In the genomic region with DNA sequence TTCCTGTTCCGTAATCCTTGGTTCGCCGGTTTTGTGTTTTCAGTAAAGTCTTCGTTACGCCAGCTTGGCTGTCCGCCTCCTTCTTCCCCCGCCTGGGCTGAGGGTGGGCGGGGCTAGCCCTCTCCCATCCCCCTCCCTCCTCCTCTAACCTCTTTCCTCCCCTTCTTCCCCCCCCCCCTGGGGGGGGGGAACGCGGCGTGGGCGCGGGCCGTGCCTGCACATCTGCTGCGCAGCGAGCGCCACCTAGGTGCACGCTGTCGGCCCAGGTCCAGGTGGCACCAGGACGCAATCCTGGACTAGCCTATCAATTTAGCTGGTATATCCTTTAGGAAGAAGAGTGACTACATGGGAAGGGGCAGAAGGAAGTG, we compare ENCODE assay signal across 8 mouse cellular contexts. TPM values are rescaled to one million over a fixed set of nuclear protein-coding genes. Genes with fewer than 3 reads are reported as not detected.
DNase-seq lines count a peak whose midpoint lies in the region; ATAC-seq lines count a peak whose summit lies in the region.

No protein-coding gene starts in this region.

- H3K36me3 ChIP-seq in forebrain, embryonic 10.5 days (replicated peaks) = peaks cover 28% of the 10 kb centered on the region
- no peaks in the 10 kb centered on the region; the same call in 1 of the 2 replicates for H3K36me3 ChIP-seq in heart, embryonic 15.5 days
- no peaks in the 10 kb centered on the region for H3K36me3 ChIP-seq in liver, embryonic 13.5 days
- peaks cover 7% of the 10 kb centered on the region; the same call in 1 of the 2 replicates for H3K36me3 ChIP-seq in stomach, embryonic 15.5 days

- H3K4me3 ChIP-seq in forebrain, embryonic 10.5 days = peak overlapping the region; percentile 97
- H3K4me3 ChIP-seq in heart, embryonic 15.5 days = peak overlapping the region; percentile 87
- H3K4me3 ChIP-seq in liver, embryonic 13.5 days (replicated peaks) = peak overlapping the region; percentile 93
- H3K4me3 ChIP-seq in stomach, embryonic 15.5 days (replicated peaks) = peak overlapping the region; percentile 96

- WGBS in forebrain, embryonic 10.5 days = 0% methylated on average over 20 of the region's 20 CpGs
- WGBS in heart, embryonic 15.5 days = under 1% methylated on average over 19 of the region's 20 CpGs
- WGBS in liver, embryonic 13.5 days (ENCODE audit: insufficient replicate concordance) = under 1% methylated on average over 20 of the region's 20 CpGs
- WGBS in stomach, embryonic 15.5 days = 0% methylated on average over 18 of the region's 20 CpGs

- peak overlapping the region; percentile 96 for H3K9ac ChIP-seq in heart, embryonic 15.5 days
- peak overlapping the region; percentile 99 for H3K9ac ChIP-seq in liver, embryonic 13.5 days
- H3K9ac ChIP-seq in stomach, embryonic 15.5 days = no peak overlapping the region; the same call in 1 of the 2 replicates

- peak overlapping the region; percentile 77 for H3K4me2 ChIP-seq in heart, embryonic 15.5 days
- peak overlapping the region; percentile 98 for H3K4me2 ChIP-seq in liver, embryonic 13.5 days
- peak overlapping the region; percentile 55 for H3K4me2 ChIP-seq in stomach, embryonic 15.5 days

- DNase-seq in CD4-positive helper T cell, adult 2 months (ENCODE audit: low read depth, low spot score) = peak; percentile 97
- DNase-seq in brain, embryonic 18.5 days (ENCODE audit: low read depth, low spot score) = peak; percentile 82
- DNase-seq in forebrain, embryonic 10.5 days (ENCODE audit: extremely low spot score, low spot score) = peak; percentile 89
- DNase-seq in kidney, postnatal 14 days = peak; percentile 96
- DNase-seq in liver, embryonic 13.5 days = peak; percentile 80
- peak; percentile 93 for DNase-seq in neural tube, embryonic 10.5 days (ENCODE audit: extremely low spot score, low spot score)

- H3K4me1 ChIP-seq in forebrain, embryonic 10.5 days = peaks cover 65% of the 10 kb centered on the region
- peaks cover 52% of the 10 kb centered on the region for H3K4me1 ChIP-seq in heart, embryonic 15.5 days (replicated peaks)
- peaks cover 50% of the 10 kb centered on the region for H3K4me1 ChIP-seq in liver, embryonic 13.5 days (replicated peaks)
- H3K4me1 ChIP-seq in stomach, embryonic 15.5 days = peaks cover 34% of the 10 kb centered on the region

- peak overlapping the region; percentile 99 for H3K27ac ChIP-seq in forebrain, embryonic 10.5 days
- H3K27ac ChIP-seq in heart, embryonic 15.5 days = peak overlapping the region; percentile 98
- peak overlapping the region; percentile 97 for H3K27ac ChIP-seq in liver, embryonic 13.5 days
- peak overlapping the region; percentile 99 for H3K27ac ChIP-seq in stomach, embryonic 15.5 days

- no peaks in the 10 kb centered on the region for H3K9me3 ChIP-seq in forebrain, embryonic 10.5 days
- no peaks in the 10 kb centered on the region for H3K9me3 ChIP-seq in heart, embryonic 15.5 days (replicated peaks)
- no peaks in the 10 kb centered on the region for H3K9me3 ChIP-seq in liver, embryonic 13.5 days (replicated peaks)
- no peaks in the 10 kb centered on the region for H3K9me3 ChIP-seq in stomach, embryonic 15.5 days

- no peak for ATAC-seq in heart, embryonic 15.5 days (replicated peaks; ENCODE audit: insufficient number of reproducible peaks, insufficient read depth, low FRiP score, low read depth)
- peak; percentile 7; the same call in 1 of the 2 replicates for ATAC-seq in liver, embryonic 13.5 days (ENCODE audit: low read depth)
- ATAC-seq in stomach, embryonic 15.5 days (ENCODE audit: insufficient read depth, low FRiP score, low read depth) = 0 out of 2 replicates have a peak, but pooled peaks have one; percentile 4

- H3K27me3 ChIP-seq in forebrain, embryonic 10.5 days (ENCODE audit: poor library complexity, severe bottlenecking) = peaks cover 4% of the 10 kb centered on the region
- H3K27me3 ChIP-seq in heart, embryonic 15.5 days = no peaks in the 10 kb centered on the region
- H3K27me3 ChIP-seq in liver, embryonic 13.5 days = no peaks in the 10 kb centered on the region
- no peaks in the 10 kb centered on the region for H3K27me3 ChIP-seq in stomach, embryonic 15.5 days (replicated peaks)

RNA-seq across cellular contexts. Expression of gene Jund, which starts 1.8 kb away (rescaled TPM):
- 49.6 and 50.9 TPM in 2 replicates for polyA plus RNA-seq in forebrain, embryonic 10.5 days (2016; fragmentation: Nextera tagmentation; extraction: Ambion mirVana)
- 79.8 and 89.0 TPM in 2 replicates for polyA plus RNA-seq in heart, embryonic 15.5 days (2015; fragmentation: Nextera tagmentation; extraction: Ambion mirVana)
- 17.9 and 22.0 TPM in 2 replicates for polyA plus RNA-seq in liver, embryonic 13.5 days (2015; fragmentation: Nextera tagmentation; extraction: Ambion mirVana)
- polyA plus RNA-seq in stomach, embryonic 15.5 days (2015; fragmentation: Nextera tagmentation; extraction: Ambion mirVana) = 84.4 and 84.6 TPM in 2 replicates

RNA-seq across cellular contexts. Expression of gene Iqcn, which starts 2.7 kb away (rescaled TPM):
- polyA plus RNA-seq in forebrain, embryonic 10.5 days (2016; fragmentation: Nextera tagmentation; extraction: Ambion mirVana) = 0.02 TPM in 1 of 2 replicates, not detected in the other
- polyA plus RNA-seq in heart, embryonic 15.5 days (2015; fragmentation: Nextera tagmentation; extraction: Ambion mirVana) = 0.04 TPM in 2 replicates
- polyA plus RNA-seq in liver, embryonic 13.5 days (2015; fragmentation: Nextera tagmentation; extraction: Ambion mirVana) = not detected in 2 replicates
- polyA plus RNA-seq in stomach, embryonic 15.5 days (2015; fragmentation: Nextera tagmentation; extraction: Ambion mirVana) = 0.04 TPM in 1 of 2 replicates, not detected in the other

RNA-seq across cellular contexts. Expression of gene Gm3336, which starts 17.8 kb away (rescaled TPM):
- not detected in 2 replicates for polyA plus RNA-seq in forebrain, embryonic 10.5 days (2016; fragmentation: Nextera tagmentation; extraction: Ambion mirVana)
- polyA plus RNA-seq in heart, embryonic 15.5 days (2015; fragmentation: Nextera tagmentation; extraction: Ambion mirVana) = not detected in 2 replicates
- 0.14 TPM in 1 of 2 replicates, not detected in the other for polyA plus RNA-seq in liver, embryonic 13.5 days (2015; fragmentation: Nextera tagmentation; extraction: Ambion mirVana)
- 1.1 and 1.9 TPM in 2 replicates for polyA plus RNA-seq in stomach, embryonic 15.5 days (2015; fragmentation: Nextera tagmentation; extraction: Ambion mirVana)

RNA-seq across cellular contexts. Expression of gene Pde4c, which starts 23.0 kb away (rescaled TPM):
- polyA plus RNA-seq in forebrain, embryonic 10.5 days (2016; fragmentation: Nextera tagmentation; extraction: Ambion mirVana) = 0.38 and 0.68 TPM in 2 replicates
- 0.19 and 0.32 TPM in 2 replicates for polyA plus RNA-seq in heart, embryonic 15.5 days (2015; fragmentation: Nextera tagmentation; extraction: Ambion mirVana)
- polyA plus RNA-seq in liver, embryonic 13.5 days (2015; fragmentation: Nextera tagmentation; extraction: Ambion mirVana) = 0.40 and 0.43 TPM in 2 replicates
- polyA plus RNA-seq in stomach, embryonic 15.5 days (2015; fragmentation: Nextera tagmentation; extraction: Ambion mirVana) = 0.45 and 0.50 TPM in 2 replicates

RNA-seq across cellular contexts. Expression of gene Lsm4, which starts 27.5 kb away (rescaled TPM):
- 336 and 339 TPM in 2 replicates for polyA plus RNA-seq in forebrain, embryonic 10.5 days (2016; fragmentation: Nextera tagmentation; extraction: Ambion mirVana)
- polyA plus RNA-seq in heart, embryonic 15.5 days (2015; fragmentation: Nextera tagmentation; extraction: Ambion mirVana) = 256 and 281 TPM in 2 replicates
- polyA plus RNA-seq in liver, embryonic 13.5 days (2015; fragmentation: Nextera tagmentation; extraction: Ambion mirVana) = 185 and 200 TPM in 2 replicates
- 271 and 297 TPM in 2 replicates for polyA plus RNA-seq in stomach, embryonic 15.5 days (2015; fragmentation: Nextera tagmentation; extraction: Ambion mirVana)
